Mouse (Mus musculus): ENCODE measurements at regions not wholly inside any gene's neighbourhood (a gene's known extent, or its start where the extent isn't known, plus 50 kb on each side); places are given as distances from the start of the nearest gene placed in this dataset.

GRCm38 (mm10) chr14:58994994-58995393, 147.7 kb downstream of the 1700129C05Rik start:
- Histone ChIP-seq H3K4me1 (ENCODE audit: control insufficient read depth in 1 of 2, insufficient read depth in 2 of 2, low read length in 2 of 2) (no peaks in the 10 kb centered on the region), H3K79me2 (ENCODE audit: control insufficient read depth, insufficient read depth, low read length, poor library complexity) (no peaks in the 10 kb centered on the region), H3K9me3 (replicated peaks; ENCODE audit: insufficient read depth, low read length) (no peaks in the 10 kb centered on the region), H3K27ac (ENCODE audit: control insufficient read depth, low read depth, low read length) (no peak overlapping the region), H3K27me3 (ENCODE audit: control insufficient read depth in 1 of 2, insufficient read depth in 2 of 2, low read length in 2 of 2) (no peaks in the 10 kb centered on the region), H3K4me3 (ENCODE audit: control insufficient read depth in 1 of 2, insufficient read depth in 1 of 2, low read depth in 2 of 2, low read length in 2 of 2) (no peak overlapping the region), H3K36me3 (ENCODE audit: control insufficient read depth in 1 of 2, insufficient read depth in 2 of 2, low read length in 2 of 2) (no peaks in the 10 kb centered on the region), H3K9ac (ENCODE audit: control insufficient read depth, low read depth, low read length, poor library complexity, severe bottlenecking) (no peak overlapping the region)
- DNase-seq (ENCODE audit: low read depth, low spot score): no peak
- no peak for TF ChIP-seq TAL1 (IDR thresholded peaks at IDR 0.05; ENCODE audit: low read length)
- no peak for TF ChIP-seq ELF1 (IDR thresholded peaks at IDR 0.05; ENCODE audit: low read depth, low read length)
- TF ChIP-seq MAFK (IDR thresholded peaks at IDR 0.05; ENCODE audit: borderline replicate concordance, low read depth, low read length): no peak
- no peak for TF ChIP-seq MAX (IDR thresholded peaks at IDR 0.05; ENCODE audit: low read length)
- no peak for TF ChIP-seq CTCF (IDR thresholded peaks at IDR 0.05 in 2 of 3, conservative IDR thresholded peaks at IDR 0.05 in 1 of 3; ENCODE audit: control insufficient read depth in 1 of 3, insufficient read depth in 1 of 3, low read depth in 2 of 3, low read length in 3 of 3, poor library complexity in 1 of 3, severe bottlenecking in 1 of 3)
- TF ChIP-seq KAT2A (conservative IDR thresholded peaks at IDR 0.05; ENCODE audit: low read depth, low read length): no peak
- no peak for TF ChIP-seq EP300 (IDR thresholded peaks at IDR 0.05; ENCODE audit: low read depth in 1 of 2, low read length in 2 of 2)

DNA sequence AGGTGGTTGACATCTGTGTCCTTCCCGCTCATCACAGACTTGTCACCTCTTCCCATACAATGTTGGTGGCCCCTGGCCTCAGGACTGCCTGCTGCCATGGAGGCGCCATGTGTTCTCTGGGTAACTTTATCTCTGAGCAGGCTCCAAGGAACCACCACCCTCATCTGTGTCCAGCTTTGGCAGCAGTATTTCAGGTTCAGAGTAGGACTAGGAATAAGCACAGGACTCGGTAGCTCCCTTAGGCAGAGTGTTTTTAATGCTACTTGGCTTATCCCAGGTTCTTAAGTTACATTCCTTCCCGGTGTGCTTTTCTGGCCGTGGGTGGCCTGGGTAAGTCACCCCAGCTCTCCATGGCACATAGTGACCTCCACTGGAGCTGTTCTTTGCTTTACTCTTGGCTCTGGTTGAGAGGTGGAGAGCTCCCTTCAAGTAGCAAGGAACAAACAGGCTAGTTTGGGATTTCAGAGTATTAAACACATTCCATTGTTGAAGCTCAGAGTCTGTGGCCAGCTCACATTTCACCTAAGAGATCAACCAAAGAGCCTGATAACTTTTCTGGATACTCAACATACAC, 153.0 kb downstream of the 1700129C05Rik start:
- Histone ChIP-seq H3K9me3 (replicated peaks; ENCODE audit: insufficient read depth, low read length) (no peaks in the 10 kb centered on the region), H3K27me3 (ENCODE audit: control insufficient read depth in 1 of 2, insufficient read depth in 2 of 2, low read length in 2 of 2) (no peaks in the 10 kb centered on the region), H3K4me1 (ENCODE audit: control insufficient read depth in 1 of 2, insufficient read depth in 2 of 2, low read length in 2 of 2) (no peaks in the 10 kb centered on the region), H3K9ac (ENCODE audit: control insufficient read depth, low read depth, low read length, poor library complexity, severe bottlenecking) (no peak overlapping the region), H3K36me3 (ENCODE audit: control insufficient read depth in 1 of 2, insufficient read depth in 2 of 2, low read length in 2 of 2) (no peaks in the 10 kb centered on the region), H3K79me2 (ENCODE audit: control insufficient read depth, insufficient read depth, low read length, poor library complexity) (no peaks in the 10 kb centered on the region), H3K27ac (ENCODE audit: control insufficient read depth, low read depth, low read length) (no peak overlapping the region), H3K4me3 (ENCODE audit: control insufficient read depth in 1 of 2, insufficient read depth in 1 of 2, low read depth in 2 of 2, low read length in 2 of 2) (no peak overlapping the region)
- DNase-seq (ENCODE audit: low read depth, low spot score): no peak
- TF ChIP-seq ZKSCAN1 (IDR thresholded peaks at IDR 0.05; ENCODE audit: low read depth, low read length) (no peak), BHLHE40 (IDR thresholded peaks at IDR 0.05; ENCODE audit: borderline replicate concordance, low read depth, low read length) (no peak), TBP (IDR thresholded peaks at IDR 0.05; ENCODE audit: low read depth, low read length) (no peak), JUND (IDR thresholded peaks at IDR 0.05; ENCODE audit: low read depth, low read length) (no peak), POLR2A (IDR thresholded peaks at IDR 0.05; ENCODE audit: control insufficient read depth in 1 of 2, insufficient read depth in 1 of 2, low read depth in 1 of 2, low read length in 2 of 2, poor library complexity in 1 of 2) (no peak), ZC3H11A (IDR thresholded peaks at IDR 0.05; ENCODE audit: low read depth, low read length) (no peak)

DNA sequence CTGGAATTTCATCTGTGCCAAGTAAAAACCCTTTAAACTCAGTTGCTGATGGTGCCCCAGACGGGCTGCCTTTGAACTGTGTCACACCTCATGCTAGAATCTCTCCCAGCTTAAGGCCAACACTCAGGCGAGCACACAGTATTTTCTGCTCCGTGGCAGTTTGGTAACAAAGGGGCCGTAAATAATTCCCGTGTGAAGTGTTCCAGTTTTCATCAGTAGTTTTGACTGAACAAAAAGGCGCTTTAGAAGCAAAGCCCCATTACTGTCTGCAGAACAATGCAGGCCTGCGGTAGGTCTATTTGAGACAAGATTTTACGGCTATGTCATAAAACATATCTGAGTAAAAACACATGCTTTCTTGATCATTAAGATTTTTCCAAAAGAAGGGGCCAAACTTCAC, 155.0 kb downstream of the 1700129C05Rik start:
- Histone ChIP-seq H3K79me2 (ENCODE audit: control insufficient read depth, insufficient read depth, low read length, poor library complexity) (no peaks in the 10 kb centered on the region), H3K4me3 (ENCODE audit: control insufficient read depth in 1 of 2, insufficient read depth in 1 of 2, low read depth in 2 of 2, low read length in 2 of 2) (no peak overlapping the region), H3K9ac (ENCODE audit: control insufficient read depth, low read depth, low read length, poor library complexity, severe bottlenecking) (no peak overlapping the region), H3K27ac (ENCODE audit: control insufficient read depth, low read depth, low read length) (no peak overlapping the region), H3K36me3 (ENCODE audit: control insufficient read depth in 1 of 2, insufficient read depth in 2 of 2, low read length in 2 of 2) (no peaks in the 10 kb centered on the region), H3K27me3 (ENCODE audit: control insufficient read depth in 1 of 2, insufficient read depth in 2 of 2, low read length in 2 of 2) (no peaks in the 10 kb centered on the region), H3K4me1 (ENCODE audit: control insufficient read depth in 1 of 2, insufficient read depth in 2 of 2, low read length in 2 of 2) (no peaks in the 10 kb centered on the region), H3K9me3 (replicated peaks; ENCODE audit: insufficient read depth, low read length) (no peaks in the 10 kb centered on the region)
- TF ChIP-seq RCOR1 (IDR thresholded peaks at IDR 0.05; ENCODE audit: low read depth, low read length): no peak
- no peak for TF ChIP-seq HCFC1 (IDR thresholded peaks at IDR 0.05; ENCODE audit: low read depth, low read length)
- no peak for TF ChIP-seq TCF12 (IDR thresholded peaks at IDR 0.05; ENCODE audit: low read depth, low read length)
- TF ChIP-seq RAD21 (IDR thresholded peaks at IDR 0.05; ENCODE audit: low read depth, low read length): no peak
- TF ChIP-seq TBP (IDR thresholded peaks at IDR 0.05; ENCODE audit: low read depth, low read length): no peak
- TF ChIP-seq USF1 (IDR thresholded peaks at IDR 0.05; ENCODE audit: low read depth, low read length): no peak
- no peak for DNase-seq (ENCODE audit: low read depth, low spot score)

All from MEL (cell line).